Mouse (Mus musculus) brain, embryonic 14.5 days (tissue): ENCODE data around the gene Xpot.

Experiments used
- CTCF ChIP-seq: fragments of 200-500 bp; IDR thresholded peaks from 2 replicates; pipeline ENCODE4 v1.5.1; 2012; ENCODE audit warnings: inconsistent platforms, mild to moderate bottlenecking, moderate library complexity, borderline replicate concordance; ENCODE audit not compliant: insufficient read depth, insufficient read length; ENCODE audit errors: extremely low read depth
- POLR2A ChIP-seq: fragments of 200-500 bp; IDR thresholded peaks from 2 replicates; pipeline ENCODE4 v1.6.1; 2012; ENCODE audit warnings: mild to moderate bottlenecking, inconsistent platforms, borderline replicate concordance; ENCODE audit not compliant: poor library complexity, insufficient read depth, insufficient read length, severe bottlenecking; ENCODE audit errors: extremely low read depth

DNA sequence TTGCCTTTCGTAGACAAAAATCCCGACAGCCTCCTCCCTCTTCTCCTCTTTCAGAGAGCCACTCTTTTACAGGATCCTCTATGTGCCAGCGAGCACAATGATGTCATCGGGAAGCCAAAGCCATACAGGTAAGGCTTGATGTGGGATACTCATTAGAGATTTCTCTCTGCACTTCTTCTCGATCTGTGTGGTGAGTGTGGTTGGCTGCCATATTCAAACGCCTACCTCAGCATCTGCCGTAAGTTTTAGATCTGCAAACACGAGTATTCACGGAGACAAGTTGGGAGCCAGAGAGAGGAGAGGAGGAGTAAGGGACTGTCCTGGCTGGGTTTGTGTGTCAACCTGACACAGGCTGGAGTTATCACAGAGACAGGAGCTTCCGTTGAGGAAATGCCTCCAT lies 43.0 kb upstream of the Xpot start:
- TF ChIP-seq POLR2A (no peak), CTCF (no peak)
